Mouse (Mus musculus) spleen, adult 2 months (tissue): ENCODE measurements around the gene St6galnac3. TPM values are rescaled to one million over a fixed set of nuclear protein-coding genes. Genes with fewer than 3 reads are reported as not detected.

Experiments
- DNase-seq, 2 experiments: peaks; one replicate each; pipeline versions ENCODE4 v3.0.0 to v3.0.0-alpha.2; 2012 to 2021; ENCODE audit warnings: low spot score in 2 of 2, low read depth in 1 of 2
- H3K27ac ChIP-seq: fragments of 200-500 bp; 2 replicates; pipeline ENCODE4 v1.5.1; 2012; ENCODE audit warnings: low read length, inconsistent platforms; ENCODE audit not compliant: insufficient read depth
- H3K27me3 ChIP-seq: fragments of 200-500 bp; 2 replicates; pipeline ENCODE4 v1.6.1; 2012; ENCODE audit warnings: mild to moderate bottlenecking, moderate library complexity, low read length, inconsistent platforms; ENCODE audit not compliant: control insufficient read depth, insufficient read depth
- H3K36me3 ChIP-seq: fragments of 200-500 bp; 2 replicates; pipeline ENCODE4 v1.6.1; 2012; ENCODE audit warnings: mild to moderate bottlenecking, low read length, inconsistent platforms; ENCODE audit not compliant: control insufficient read depth, insufficient read depth
- H3K4me1 ChIP-seq: fragments of 200-500 bp; 2 replicates; pipeline ENCODE4 v1.6.1; 2011; ENCODE audit warnings: inconsistent platforms; ENCODE audit not compliant: control insufficient read depth, insufficient read depth, insufficient read length
- H3K4me3 ChIP-seq: fragments of 200-500 bp; 2 replicates; pipeline ENCODE4 v1.5.1; 2011; ENCODE audit warnings: mild to moderate bottlenecking, inconsistent platforms; ENCODE audit not compliant: insufficient read depth, insufficient read length; ENCODE audit errors: extremely low read depth
- CTCF ChIP-seq: fragments of 200-500 bp; IDR thresholded peaks from 2 replicates; pipeline ENCODE4 v1.5.1; 2011; ENCODE audit warnings: mild to moderate bottlenecking, inconsistent platforms; ENCODE audit not compliant: insufficient read depth, insufficient read length, insufficient replicate concordance; ENCODE audit errors: extremely low read depth
- POLR2A ChIP-seq: fragments of 200-500 bp; IDR thresholded peaks from 2 replicates; pipeline ENCODE4 v1.6.1; 2011; ENCODE audit warnings: low read depth, low read length, inconsistent platforms
- WGBS: fragments of 180-500 bp; shearing (Covaris S2); methylation state at CpG from one replicate; pipeline ENCODE4 v1.1.7; 2018; 5-methylcytosine and 5-hydroxymethylcytosine counted together
- polyA plus RNA-seq: library from polyadenylated mRNA; depleted of rRNA; stranded (reverse); fragments of >200 nt; gene quantifications from 2 replicates; pipeline ENCODE4 v1.2.3, GENCODE M21; 2012

The St6galnac3 gene
- polyA plus RNA-seq, 1 experiment: 3.0 TPM

- Histone ChIP-seq H3K36me3 (no peaks in the 10 kb centered on the region), H3K4me3 (no peak overlapping the region), H3K4me1 (peaks cover 22% of the 10 kb centered on the region; the same call in 1 of the 2 replicates), H3K27me3 (no peaks in the 10 kb centered on the region), H3K27ac (no peak overlapping the region)
- DNase-seq: no peak
- 51% methylated on average over 7 of the region's 7 CpGs for WGBS
- no peak for TF ChIP-seq POLR2A
- TF ChIP-seq CTCF: no peak
These were observed 7.2 kb downstream of the St6galnac3 start for GRCm38 (mm10) chr3:153717742-153718141.

GRCm38 (mm10) chr3:153715646-153716045 is 9.3 kb downstream of the St6galnac3 start:
- no peaks in the 10 kb centered on the region for H3K36me3 ChIP-seq
- no peaks in the 10 kb centered on the region for H3K27me3 ChIP-seq
- H3K4me1 ChIP-seq: peaks cover 18% of the 10 kb centered on the region; the same call in 1 of the 2 replicates
- H3K27ac ChIP-seq: no peak overlapping the region
- no peak for DNase-seq
- H3K4me3 ChIP-seq: no peak overlapping the region
- TF ChIP-seq POLR2A: no peak
- TF ChIP-seq CTCF: no peak
- WGBS: 91% methylated on average over 7 of the region's 7 CpGs

- TF ChIP-seq POLR2A: no peak
- TF ChIP-seq CTCF: no peak
- Histone ChIP-seq H3K27me3 (no peaks in the 10 kb centered on the region), H3K4me1 (no peaks in the 10 kb centered on the region), H3K4me3 (no peak overlapping the region), H3K36me3 (no peaks in the 10 kb centered on the region), H3K27ac (no peak overlapping the region)
- DNase-seq: no peak
- WGBS: 26% methylated on average over 1 of the region's 1 CpGs
These were observed 14.4 kb downstream of the St6galnac3 start for GRCm38 (mm10) chr3:153710545-153710944.

GRCm38 (mm10) chr3:153707687-153708086 is 17.3 kb downstream of the St6galnac3 start:
- H3K4me3 ChIP-seq: no peak overlapping the region
- no peaks in the 10 kb centered on the region for H3K27me3 ChIP-seq
- no peaks in the 10 kb centered on the region for H3K4me1 ChIP-seq
- TF ChIP-seq CTCF: no peak
- TF ChIP-seq POLR2A: no peak
- WGBS: 89% methylated on average over 6 of the region's 6 CpGs
- H3K27ac ChIP-seq: no peak overlapping the region
- DNase-seq: no peak
- no peaks in the 10 kb centered on the region for H3K36me3 ChIP-seq

- no peak for DNase-seq
- no peaks in the 10 kb centered on the region for H3K4me1 ChIP-seq
- no peaks in the 10 kb centered on the region for H3K27me3 ChIP-seq
- no peaks in the 10 kb centered on the region for H3K36me3 ChIP-seq
- no peak overlapping the region for H3K4me3 ChIP-seq
- WGBS: 82% methylated on average over 1 of the region's 1 CpGs
- no peak for TF ChIP-seq POLR2A
- no peak for TF ChIP-seq CTCF
- no peak overlapping the region for H3K27ac ChIP-seq
These were observed 18.1 kb downstream of the St6galnac3 start for GRCm38 (mm10) chr3:153706901-153707300.

GRCm38 (mm10) chr3:153701752-153702740 is 22.9 kb downstream of the St6galnac3 start:
- H3K4me1 ChIP-seq: no peaks in the 10 kb centered on the region
- no peak overlapping the region for H3K4me3 ChIP-seq
- H3K27ac ChIP-seq: no peak overlapping the region
- DNase-seq: no peak
- H3K36me3 ChIP-seq: no peaks in the 10 kb centered on the region
- no peaks in the 10 kb centered on the region for H3K27me3 ChIP-seq
- WGBS: 86% methylated on average over 15 of the region's 15 CpGs
- TF ChIP-seq CTCF (no peak), POLR2A (no peak)

GRCm38 (mm10) chr3:153701172-153701571 is 23.8 kb downstream of the St6galnac3 start:
- no peak overlapping the region for H3K27ac ChIP-seq

More at GRCm38 (mm10) chr3:153701172-153701571, 23.8 kb downstream of the St6galnac3 start:
- Histone ChIP-seq H3K4me1 (no peaks in the 10 kb centered on the region), H3K36me3 (no peaks in the 10 kb centered on the region), H3K27me3 (no peaks in the 10 kb centered on the region), H3K4me3 (no peak overlapping the region)
- TF ChIP-seq CTCF (no peak), POLR2A (no peak)
- DNase-seq: no peak
- 85% methylated on average over 7 of the region's 7 CpGs for WGBS
